Mouse (Mus musculus): ENCODE measurements at regions not wholly inside any gene's neighbourhood (a gene's known extent, or its start where the extent isn't known, plus 50 kb on each side); places are given as distances from the start of the nearest gene placed in this dataset.

GRCm38 (mm10) chr11:114321974-114322373 is 255.1 kb upstream of the Sdk2 start:
- no peak overlapping the region for H3K9ac ChIP-seq (ENCODE audit: low read depth, low read length, severe bottlenecking)
- TF ChIP-seq POLR2A (IDR thresholded peaks at IDR 0.05; ENCODE audit: borderline replicate concordance, extremely low read depth, insufficient read depth, insufficient read length): no peak
- H3K4me2 ChIP-seq (replicated peaks; ENCODE audit: low read depth, low read length, severe bottlenecking): no peak overlapping the region
- WGBS: 73% methylated on average over 12 of the region's 12 CpGs
- ATAC-seq (ENCODE audit: low FRiP score, low read depth) (no peak), DNase-seq (ENCODE audit: low spot score) (no peak)
- no peaks in the 10 kb centered on the region for H3K36me3 ChIP-seq (ENCODE audit: control insufficient read depth, insufficient read depth, low read length)
- H3K27me3 ChIP-seq (ENCODE audit: control insufficient read depth, insufficient read depth, low read length): no peaks in the 10 kb centered on the region
- no peak overlapping the region for H3K4me3 ChIP-seq (replicated peaks; ENCODE audit: low read length)
- no peaks in the 10 kb centered on the region for H3K9me3 ChIP-seq (ENCODE audit: control insufficient read depth, low read length)
- no peak overlapping the region for H3K27ac ChIP-seq (replicated peaks; ENCODE audit: low read depth, low read length)
- H3K4me1 ChIP-seq (ENCODE audit: control insufficient read depth, insufficient read depth, low read length): no peaks in the 10 kb centered on the region

GRCm38 (mm10) chr11:114321527-114321926 is 254.7 kb upstream of the Sdk2 start:
- Histone ChIP-seq H3K4me1 (ENCODE audit: control insufficient read depth, insufficient read depth, low read length) (no peaks in the 10 kb centered on the region), H3K27ac (replicated peaks; ENCODE audit: low read depth, low read length) (no peak overlapping the region), H3K4me3 (replicated peaks; ENCODE audit: low read length) (no peak overlapping the region), H3K9ac (ENCODE audit: low read depth, low read length, severe bottlenecking) (no peak overlapping the region), H3K4me2 (replicated peaks; ENCODE audit: low read depth, low read length, severe bottlenecking) (no peak overlapping the region), H3K9me3 (ENCODE audit: control insufficient read depth, low read length) (no peaks in the 10 kb centered on the region), H3K27me3 (ENCODE audit: control insufficient read depth, insufficient read depth, low read length) (no peaks in the 10 kb centered on the region), H3K36me3 (ENCODE audit: control insufficient read depth, insufficient read depth, low read length) (no peaks in the 10 kb centered on the region)
- DNase-seq (ENCODE audit: low spot score) (no peak), ATAC-seq (ENCODE audit: low FRiP score, low read depth) (no peak)
- no peak for TF ChIP-seq POLR2A (IDR thresholded peaks at IDR 0.05; ENCODE audit: borderline replicate concordance, extremely low read depth, insufficient read depth, insufficient read length)
- WGBS: 84% methylated on average over 8 of the region's 8 CpGs

GRCm38 (mm10) chr11:114315274-114315673 is 248.4 kb upstream of the Sdk2 start:
- ATAC-seq (ENCODE audit: low FRiP score, low read depth) (no peak), DNase-seq (ENCODE audit: low spot score) (no peak)
- Histone ChIP-seq H3K9me3 (ENCODE audit: control insufficient read depth, low read length) (no peaks in the 10 kb centered on the region), H3K9ac (ENCODE audit: low read depth, low read length, severe bottlenecking) (no peak overlapping the region), H3K27me3 (ENCODE audit: control insufficient read depth, insufficient read depth, low read length) (no peaks in the 10 kb centered on the region), H3K4me1 (ENCODE audit: control insufficient read depth, insufficient read depth, low read length) (no peaks in the 10 kb centered on the region), H3K4me2 (replicated peaks; ENCODE audit: low read depth, low read length, severe bottlenecking) (no peak overlapping the region), H3K4me3 (replicated peaks; ENCODE audit: low read length) (no peak overlapping the region), H3K36me3 (ENCODE audit: control insufficient read depth, insufficient read depth, low read length) (no peaks in the 10 kb centered on the region), H3K27ac (replicated peaks; ENCODE audit: low read depth, low read length) (no peak overlapping the region)
- 64% methylated on average over 8 of the region's 8 CpGs for WGBS
- TF ChIP-seq POLR2A (IDR thresholded peaks at IDR 0.05; ENCODE audit: borderline replicate concordance, extremely low read depth, insufficient read depth, insufficient read length): no peak

GRCm38 (mm10) chr11:114313652-114314051 is 246.8 kb upstream of the Sdk2 start:
- ATAC-seq (ENCODE audit: low FRiP score, low read depth) (no peak), DNase-seq (ENCODE audit: low spot score) (no peak)
- Histone ChIP-seq H3K4me3 (replicated peaks; ENCODE audit: low read length) (no peak overlapping the region), H3K27me3 (ENCODE audit: control insufficient read depth, insufficient read depth, low read length) (no peaks in the 10 kb centered on the region), H3K27ac (replicated peaks; ENCODE audit: low read depth, low read length) (no peak overlapping the region), H3K4me1 (ENCODE audit: control insufficient read depth, insufficient read depth, low read length) (no peaks in the 10 kb centered on the region), H3K36me3 (ENCODE audit: control insufficient read depth, insufficient read depth, low read length) (no peaks in the 10 kb centered on the region), H3K9me3 (ENCODE audit: control insufficient read depth, low read length) (no peaks in the 10 kb centered on the region), H3K4me2 (replicated peaks; ENCODE audit: low read depth, low read length, severe bottlenecking) (no peak overlapping the region), H3K9ac (ENCODE audit: low read depth, low read length, severe bottlenecking) (no peak overlapping the region)
- 24% methylated on average over 6 of the region's 6 CpGs for WGBS
- no peak for TF ChIP-seq POLR2A (IDR thresholded peaks at IDR 0.05; ENCODE audit: borderline replicate concordance, extremely low read depth, insufficient read depth, insufficient read length)

GRCm38 (mm10) chr11:114311640-114312039 is 244.8 kb upstream of the Sdk2 start:
- DNase-seq (ENCODE audit: low spot score): no peak
- no peak for ATAC-seq (ENCODE audit: low FRiP score, low read depth)
- Histone ChIP-seq H3K27me3 (ENCODE audit: control insufficient read depth, insufficient read depth, low read length) (no peaks in the 10 kb centered on the region), H3K4me1 (ENCODE audit: control insufficient read depth, insufficient read depth, low read length) (no peaks in the 10 kb centered on the region), H3K4me3 (replicated peaks; ENCODE audit: low read length) (no peak overlapping the region), H3K4me2 (replicated peaks; ENCODE audit: low read depth, low read length, severe bottlenecking) (no peak overlapping the region), H3K9me3 (ENCODE audit: control insufficient read depth, low read length) (no peaks in the 10 kb centered on the region), H3K27ac (replicated peaks; ENCODE audit: low read depth, low read length) (no peak overlapping the region), H3K9ac (ENCODE audit: low read depth, low read length, severe bottlenecking) (no peak overlapping the region), H3K36me3 (ENCODE audit: control insufficient read depth, insufficient read depth, low read length) (no peaks in the 10 kb centered on the region)
- no peak for TF ChIP-seq POLR2A (IDR thresholded peaks at IDR 0.05; ENCODE audit: borderline replicate concordance, extremely low read depth, insufficient read depth, insufficient read length)
- WGBS: 82% methylated on average over 4 of the region's 4 CpGs
